Mouse (Mus musculus): Measurements from ENCODE around the gene Frem1. TPM values are rescaled to one million over a fixed set of nuclear protein-coding genes. Genes with fewer than 3 reads are reported as not detected.
A peak's percentile ranks its signal among the peaks of the same experiment; 100 is the strongest.

Gene Frem1
- polyA plus RNA-seq, 1 experiment from 2014 or later: 4.1 TPM

- 74% methylated on average over 9 of the region's 9 CpGs for WGBS
- no peak for ATAC-seq
- Histone ChIP-seq H3K4me1 (ENCODE audit: control insufficient read depth, insufficient read depth, low read length) (no peaks in the 10 kb centered on the region), H3K4me2 (ENCODE audit: low read depth, low read length) (no peak overlapping the region), H3K27me3 (replicated peaks; ENCODE audit: control insufficient read depth, insufficient read depth, low read length) (no peaks in the 10 kb centered on the region), H3K9ac (ENCODE audit: low read depth, low read length) (no peak overlapping the region), H3K27ac (ENCODE audit: low read length) (no peak overlapping the region), H3K36me3 (ENCODE audit: control insufficient read depth, insufficient read depth, low read length) (no peaks in the 10 kb centered on the region), H3K9me3 (ENCODE audit: control insufficient read depth, low read length) (no peaks in the 10 kb centered on the region), H3K4me3 (ENCODE audit: low read length) (no peak overlapping the region)
Observed at GRCm38 (mm10) chr4:82945572-82946275, 106.4 kb downstream of the Frem1 start.

- no peaks in the 10 kb centered on the region for H3K9me3 ChIP-seq (ENCODE audit: control insufficient read depth, low read length)
- H3K27me3 ChIP-seq (replicated peaks; ENCODE audit: control insufficient read depth, insufficient read depth, low read length): no peaks in the 10 kb centered on the region
- no peak overlapping the region for H3K4me3 ChIP-seq (ENCODE audit: low read length)
- no peak overlapping the region for H3K9ac ChIP-seq (ENCODE audit: low read depth, low read length)
- ATAC-seq: no peak
- no peak overlapping the region for H3K27ac ChIP-seq (ENCODE audit: low read length)
- H3K4me2 ChIP-seq (ENCODE audit: low read depth, low read length): no peak overlapping the region
- WGBS: 90% methylated on average over 5 of the region's 5 CpGs
- 0 out of 2 replicates have a peak, but pooled peaks cover 3% of the 10 kb centered on the region for H3K36me3 ChIP-seq (ENCODE audit: control insufficient read depth, insufficient read depth, low read length)
- H3K4me1 ChIP-seq (ENCODE audit: control insufficient read depth, insufficient read depth, low read length): no peaks in the 10 kb centered on the region
Observed at GRCm38 (mm10) chr4:82940680-82941079, 111.5 kb downstream of the Frem1 start.

GRCm38 (mm10) chr4:82940248-82940647 is 111.9 kb downstream of the Frem1 start:
- H3K36me3 ChIP-seq (ENCODE audit: control insufficient read depth, insufficient read depth, low read length): 0 out of 2 replicates have a peak, but pooled peaks cover 3% of the 10 kb centered on the region
- H3K9me3 ChIP-seq (ENCODE audit: control insufficient read depth, low read length): no peaks in the 10 kb centered on the region
- no peak overlapping the region for H3K9ac ChIP-seq (ENCODE audit: low read depth, low read length)
- H3K4me2 ChIP-seq (ENCODE audit: low read depth, low read length): no peak overlapping the region
- H3K4me1 ChIP-seq (ENCODE audit: control insufficient read depth, insufficient read depth, low read length): no peaks in the 10 kb centered on the region
- ATAC-seq: no peak
- no peaks in the 10 kb centered on the region for H3K27me3 ChIP-seq (replicated peaks; ENCODE audit: control insufficient read depth, insufficient read depth, low read length)
- 87% methylated on average over 13 of the region's 13 CpGs for WGBS
- no peak overlapping the region for H3K4me3 ChIP-seq (ENCODE audit: low read length)
- H3K27ac ChIP-seq (ENCODE audit: low read length): no peak overlapping the region

- H3K4me3 ChIP-seq (ENCODE audit: low read length): no peak overlapping the region
- no peak overlapping the region for H3K27ac ChIP-seq (ENCODE audit: low read length)
- H3K4me1 ChIP-seq (ENCODE audit: control insufficient read depth, insufficient read depth, low read length): no peaks in the 10 kb centered on the region; the same call in 1 of the 2 replicates
- 12% methylated on average over 5 of the region's 5 CpGs for WGBS
- H3K27me3 ChIP-seq (replicated peaks; ENCODE audit: control insufficient read depth, insufficient read depth, low read length): no peaks in the 10 kb centered on the region
- H3K9me3 ChIP-seq (ENCODE audit: control insufficient read depth, low read length): no peaks in the 10 kb centered on the region
- H3K36me3 ChIP-seq (ENCODE audit: control insufficient read depth, insufficient read depth, low read length): no peaks in the 10 kb centered on the region
- no peak overlapping the region for H3K4me2 ChIP-seq (ENCODE audit: low read depth, low read length)
- peak; percentile 85 for ATAC-seq
- H3K9ac ChIP-seq (ENCODE audit: low read depth, low read length): no peak overlapping the region
Observed at GRCm38 (mm10) chr4:82934308-82934707, 117.8 kb downstream of the Frem1 start.

GRCm38 (mm10) chr4:82933698-82934210 is 118.4 kb downstream of the Frem1 start:
- ATAC-seq: peak; percentile 43
- peak overlapping the region; percentile 37 for H3K4me3 ChIP-seq (ENCODE audit: low read length)
- H3K36me3 ChIP-seq (ENCODE audit: control insufficient read depth, insufficient read depth, low read length): no peaks in the 10 kb centered on the region
- no peaks in the 10 kb centered on the region; the same call in 1 of the 2 replicates for H3K4me1 ChIP-seq (ENCODE audit: control insufficient read depth, insufficient read depth, low read length)
- WGBS: 13% methylated on average over 14 of the region's 14 CpGs
- H3K27ac ChIP-seq (ENCODE audit: low read length): no peak overlapping the region
- no peak overlapping the region for H3K9ac ChIP-seq (ENCODE audit: low read depth, low read length)
- H3K9me3 ChIP-seq (ENCODE audit: control insufficient read depth, low read length): no peaks in the 10 kb centered on the region
- H3K4me2 ChIP-seq (ENCODE audit: low read depth, low read length): peak overlapping the region; percentile 39
- H3K27me3 ChIP-seq (replicated peaks; ENCODE audit: control insufficient read depth, insufficient read depth, low read length): no peaks in the 10 kb centered on the region

GRCm38 (mm10) chr4:82930079-82930478 is 122.1 kb downstream of the Frem1 start:
- no peaks in the 10 kb centered on the region for H3K9me3 ChIP-seq (ENCODE audit: control insufficient read depth, low read length)
- ATAC-seq: peak; percentile 65; the same call in 1 of the 2 replicates
- WGBS: 60% methylated on average over 5 of the region's 5 CpGs
- peak overlapping the region; percentile 2; the same call in 1 of the 2 replicates for H3K4me3 ChIP-seq (ENCODE audit: low read length)
- no peaks in the 10 kb centered on the region for H3K36me3 ChIP-seq (ENCODE audit: control insufficient read depth, insufficient read depth, low read length)
- H3K27me3 ChIP-seq (replicated peaks; ENCODE audit: control insufficient read depth, insufficient read depth, low read length): no peaks in the 10 kb centered on the region
- no peak overlapping the region for H3K27ac ChIP-seq (ENCODE audit: low read length)
- no peak overlapping the region for H3K9ac ChIP-seq (ENCODE audit: low read depth, low read length)
- no peak overlapping the region for H3K4me2 ChIP-seq (ENCODE audit: low read depth, low read length)
- H3K4me1 ChIP-seq (ENCODE audit: control insufficient read depth, insufficient read depth, low read length): no peaks in the 10 kb centered on the region; the same call in 1 of the 2 replicates

GRCm38 (mm10) chr4:82921962-82922361 is 130.2 kb downstream of the Frem1 start:
- no peaks in the 10 kb centered on the region for H3K27me3 ChIP-seq (replicated peaks; ENCODE audit: control insufficient read depth, insufficient read depth, low read length)
- no peaks in the 10 kb centered on the region for H3K4me1 ChIP-seq (ENCODE audit: control insufficient read depth, insufficient read depth, low read length)
- H3K36me3 ChIP-seq (ENCODE audit: control insufficient read depth, insufficient read depth, low read length): no peaks in the 10 kb centered on the region
- no peak overlapping the region for H3K4me3 ChIP-seq (ENCODE audit: low read length)
- no peak overlapping the region for H3K4me2 ChIP-seq (ENCODE audit: low read depth, low read length)
- H3K9me3 ChIP-seq (ENCODE audit: control insufficient read depth, low read length): no peaks in the 10 kb centered on the region
- H3K9ac ChIP-seq (ENCODE audit: low read depth, low read length): no peak overlapping the region
- no peak for ATAC-seq
- 66% methylated on average over 4 of the region's 4 CpGs for WGBS
- no peak overlapping the region for H3K27ac ChIP-seq (ENCODE audit: low read length)

- 62% methylated on average over 2 of the region's 2 CpGs for WGBS
- Histone ChIP-seq H3K4me1 (ENCODE audit: control insufficient read depth, insufficient read depth, low read length) (peaks cover 10% of the 10 kb centered on the region; the same call in 1 of the 2 replicates), H3K4me3 (ENCODE audit: low read length) (no peak overlapping the region)
Observed at GRCm38 (mm10) chr4:82918625-82919024, 133.5 kb downstream of the Frem1 start.

GRCm38 (mm10) chr4:82916678-82917050 is 135.5 kb downstream of the Frem1 start:
- no peak overlapping the region for H3K4me2 ChIP-seq (ENCODE audit: low read depth, low read length)
- WGBS: 62% methylated on average over 5 of the region's 5 CpGs
- no peak overlapping the region for H3K9ac ChIP-seq (ENCODE audit: low read depth, low read length)
- H3K4me1 ChIP-seq (ENCODE audit: control insufficient read depth, insufficient read depth, low read length): peaks cover 10% of the 10 kb centered on the region; the same call in 1 of the 2 replicates
- H3K27me3 ChIP-seq (replicated peaks; ENCODE audit: control insufficient read depth, insufficient read depth, low read length): no peaks in the 10 kb centered on the region
- no peak overlapping the region for H3K4me3 ChIP-seq (ENCODE audit: low read length)
- H3K9me3 ChIP-seq (ENCODE audit: control insufficient read depth, low read length): no peaks in the 10 kb centered on the region
- ATAC-seq: no peak
- H3K27ac ChIP-seq (ENCODE audit: low read length): no peak overlapping the region
- no peaks in the 10 kb centered on the region for H3K36me3 ChIP-seq (ENCODE audit: control insufficient read depth, insufficient read depth, low read length)

More at GRCm38 (mm10) chr4:82918625-82919024, 133.5 kb downstream of the Frem1 start:
- ATAC-seq: no peak
- H3K27me3 ChIP-seq (replicated peaks; ENCODE audit: control insufficient read depth, insufficient read depth, low read length): no peaks in the 10 kb centered on the region
- no peak overlapping the region for H3K4me2 ChIP-seq (ENCODE audit: low read depth, low read length)
- H3K9ac ChIP-seq (ENCODE audit: low read depth, low read length): no peak overlapping the region
- H3K36me3 ChIP-seq (ENCODE audit: control insufficient read depth, insufficient read depth, low read length): no peaks in the 10 kb centered on the region
- H3K9me3 ChIP-seq (ENCODE audit: control insufficient read depth, low read length): no peaks in the 10 kb centered on the region
- no peak overlapping the region for H3K27ac ChIP-seq (ENCODE audit: low read length)

All from intestine, embryonic 16.5 days (tissue).